ENCODE assay signal across 8 mouse cellular contexts in the genomic region with DNA sequence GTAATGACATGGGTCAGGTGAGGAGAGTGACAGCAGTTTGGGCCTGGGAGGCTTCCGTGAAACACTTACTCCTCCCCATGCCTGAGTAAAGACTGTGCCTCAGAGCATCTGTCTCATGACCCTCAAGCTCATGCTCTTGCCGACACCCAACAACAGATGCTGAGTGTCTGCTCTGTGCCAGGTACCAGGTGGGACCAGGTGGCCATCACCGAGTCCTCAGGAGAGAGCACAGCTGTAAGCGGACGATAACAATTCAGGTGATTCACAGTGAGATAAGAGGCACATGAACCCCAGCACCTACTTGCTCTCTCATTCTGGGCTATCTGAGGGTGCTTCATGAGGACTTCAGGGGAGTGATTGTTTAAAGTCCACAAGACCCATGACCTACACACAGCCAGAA. TPM values are rescaled to one million over a fixed set of nuclear protein-coding genes. Genes with fewer than 3 reads are reported as not detected.
DNase-seq lines count a peak whose midpoint lies in the region; ATAC-seq and TF ChIP-seq lines count a peak whose summit lies in the region.
"Not testable (repeated sequence)": the region's sequence is repeated elsewhere in the genome, so short reads cannot be mapped to it uniquely, and the experiment has no call there.

No protein-coding gene starts in this region.

- not testable (repeated sequence) for H3K36me3 ChIP-seq in G1E (replicated peaks); hindbrain, embryonic 13.5 days; liver, embryonic 13.5 days; midbrain, postnatal 0 days (ENCODE audit: insufficient read depth, low read length)

- not testable (repeated sequence) for H3K4me1 ChIP-seq in G1E (ENCODE audit: insufficient read depth, low read depth, low read length); hindbrain, embryonic 13.5 days (replicated peaks); liver, embryonic 13.5 days (replicated peaks); midbrain, postnatal 0 days (ENCODE audit: insufficient read depth, low read length)

- H3K9me3 ChIP-seq in G1E (replicated peaks); liver, embryonic 13.5 days (replicated peaks); midbrain, postnatal 0 days (ENCODE audit: low read length): not testable (repeated sequence)
- peaks cover 18% of the 10 kb centered on the region for H3K9me3 ChIP-seq in hindbrain, embryonic 13.5 days

- H3K27me3 ChIP-seq in G1E (ENCODE audit: insufficient read depth, low read length); hindbrain, embryonic 13.5 days; liver, embryonic 13.5 days; midbrain, postnatal 0 days (ENCODE audit: insufficient read depth, low read length): not testable (repeated sequence)

- ATAC-seq in G1E (ENCODE audit: extremely low read depth, insufficient number of reproducible peaks, low FRiP score, poor library complexity, severe bottlenecking) = peak; percentile 22
- peak; percentile 67 for ATAC-seq in hindbrain, embryonic 13.5 days (ENCODE audit: low FRiP score)
- peak; percentile 61 for ATAC-seq in liver, embryonic 13.5 days (ENCODE audit: low read depth)
- peak; percentile 66 for ATAC-seq in midbrain, postnatal 0 days (ENCODE audit: low FRiP score)

- not testable (repeated sequence) for H3K27ac ChIP-seq in hindbrain, embryonic 13.5 days; liver, embryonic 13.5 days; midbrain, postnatal 0 days (ENCODE audit: low read depth, low read length)

- not testable (repeated sequence) for TF ChIP-seq CTCF in G1E (IDR thresholded peaks at IDR 0.05; ENCODE audit: low read depth, low read length); midbrain, postnatal 0 days (IDR thresholded peaks at IDR 0.05)

- not testable (repeated sequence) for H3K4me2 ChIP-seq in hindbrain, embryonic 13.5 days; liver, embryonic 13.5 days; midbrain, postnatal 0 days (ENCODE audit: low read depth, low read length, poor library complexity, severe bottlenecking)

- intact Hi-C loops in gastrocnemius, postnatal 14 days (cut with DNase I; ENCODE audit: low total_unique reads) = not testable (repeated sequence)

- H3K9ac ChIP-seq in hindbrain, embryonic 13.5 days; liver, embryonic 13.5 days; midbrain, postnatal 0 days (replicated peaks; ENCODE audit: low read length, poor library complexity, severe bottlenecking): not testable (repeated sequence)

- WGBS in hindbrain, embryonic 13.5 days = 92% methylated on average over 4 of the region's 5 CpGs
- 69% methylated on average over 4 of the region's 5 CpGs for WGBS in liver, embryonic 13.5 days (ENCODE audit: insufficient replicate concordance)
- 91% methylated on average over 4 of the region's 5 CpGs for WGBS in midbrain, postnatal 0 days

- DNase-seq in G1E (ENCODE audit: low spot score); midbrain, postnatal 0 days (ENCODE audit: low spot score): not testable (repeated sequence)
- peak; percentile 83 to 99 for DNase-seq in cerebellum, postnatal 4 days (ENCODE audit: low spot score in 2 of 2)
- peak; percentile 80 for DNase-seq in gastrocnemius, postnatal 14 days
- peak; percentile 83 to 89 for DNase-seq in layer of hippocampus, adult 18-20 months (ENCODE audit: low spot score in 2 of 2)
- DNase-seq in liver, embryonic 13.5 days = peak; percentile 62
- peak; percentile 83 for DNase-seq in spleen, postnatal 36 days (ENCODE audit: low spot score in 2 of 2)

- H3K4me3 ChIP-seq in G1E (ENCODE audit: low read depth, low read length); hindbrain, embryonic 13.5 days; liver, embryonic 13.5 days (replicated peaks); midbrain, postnatal 0 days (ENCODE audit: low read depth, low read length): not testable (repeated sequence)

RNA-seq across cellular contexts. Expression of gene Sfi1, which starts 50.9 kb away (rescaled TPM):
- 100 and 111 TPM in 2 replicates for total RNA-seq in G1E (2014; fragmentation: Nextera tagmentation)
- 85.3 and 89.7 TPM in 2 replicates for total RNA-seq in G1E (2017)
- polyA plus RNA-seq in G1E (2012) = 42.0 and 42.2 TPM in 2 replicates
- 10 to 100 TPM in 1 of 2 experiments, 1 to 10 TPM in 1; 9.6 to 10.9 TPM for total RNA-seq in gastrocnemius, postnatal 14 days (2021)
- polyA plus RNA-seq in hindbrain, embryonic 13.5 days (2015; fragmentation: Nextera tagmentation; extraction: Ambion mirVana) = 13.5 and 16.2 TPM in 2 replicates
- total RNA-seq in layer of hippocampus, adult 18-20 months (2021) = 10 to 100 TPM; 53.9 to 67.2 TPM
- polyA plus RNA-seq in liver, embryonic 13.5 days (2015; fragmentation: Nextera tagmentation; extraction: Ambion mirVana) = 3.4 and 4.3 TPM in 2 replicates
- 16.3 and 17.6 TPM in 2 replicates for total RNA-seq in midbrain, postnatal 0 days (2014; rRNA removed)
- 10.8 and 11.3 TPM in 2 replicates for polyA plus RNA-seq in midbrain, postnatal 0 days (2015; fragmentation: Nextera tagmentation; extraction: Ambion mirVana)

RNA-seq across cellular contexts. Expression of gene Eif4enif1, which starts 59.8 kb away (rescaled TPM):
- total RNA-seq in G1E (2014; fragmentation: Nextera tagmentation) (139 and 179 TPM in 2 replicates), G1E (2017) (50.7 and 52.7 TPM in 2 replicates)
- 106 and 121 TPM in 2 replicates for polyA plus RNA-seq in G1E (2012)
- 10 to 100 TPM; 23.6 to 26.2 TPM for total RNA-seq in gastrocnemius, postnatal 14 days (2021)
- polyA plus RNA-seq in hindbrain, embryonic 13.5 days (2015; fragmentation: Nextera tagmentation; extraction: Ambion mirVana) = 50.4 and 52.4 TPM in 2 replicates
- 10 to 100 TPM; 61.8 to 75.5 TPM for total RNA-seq in layer of hippocampus, adult 18-20 months (2021)
- polyA plus RNA-seq in liver, embryonic 13.5 days (2015; fragmentation: Nextera tagmentation; extraction: Ambion mirVana) = 22.0 and 22.3 TPM in 2 replicates
- total RNA-seq in midbrain, postnatal 0 days (2014; rRNA removed) = 56.9 and 59.6 TPM in 2 replicates
- polyA plus RNA-seq in midbrain, postnatal 0 days (2015; fragmentation: Nextera tagmentation; extraction: Ambion mirVana) = 35.9 and 43.3 TPM in 2 replicates
